Mouse (Mus musculus): ENCODE measurements at regions not wholly inside any gene's neighbourhood (a gene's known extent, or its start where the extent isn't known, plus 50 kb on each side); places are given as distances from the start of the nearest gene placed in this dataset.

GRCm38 (mm10) chr5:79213789-79214188 lies 1805.9 kb upstream of the Igfbp7 start:
- ChIA-PET POLR2A (interaction anchor here in 1 of 4 experiments (0.6 to 0.7 kb wide), 3 partner anchors 79 to 1864 kb away, joined by 3 to 4 read pairs (median 3); no protein-coding TSS in a partner anchor), CTCF (no interaction called here)

- POLR2A ChIA-PET = no interaction called here
- CTCF ChIA-PET = no interaction called here
These were observed 1778.8 kb upstream of the Igfbp7 start for GRCm38 (mm10) chr5:79186608-79187007.
